Mouse (Mus musculus): ENCODE data around the gene Gm4922. TPM values are rescaled to one million over a fixed set of nuclear protein-coding genes. Genes with fewer than 3 reads are reported as not detected.

The Gm4922 gene
- polyA plus RNA-seq (2012; rRNA removed; ENCODE audit: low replicate concordance): not detected in 2 replicates

GRCm38 (mm10) chr10:18786693-18787092, at the start of gene Gm4922:
Gene Gm4922 (minus strand): TSS chr10:18786793.

GRCm38 (mm10) chr10:18743286-18744142, 43.1 kb downstream of the Gm4922 start, which contains the start of gene Arfgef3:
Gene Arfgef3 (minus strand): TSS chr10:18743949.

Other genes with a start within 250 kb of the Gm4922 start
- 2.7 and 9.5 TPM in 2 replicates for gene Hebp2, start 240.7 kb downstream of the Gm4922 start, polyA plus RNA-seq (2012; rRNA removed; ENCODE audit: low replicate concordance)
- gene Arfgef3, start 42.8 kb downstream of the Gm4922 start, polyA plus RNA-seq (2012; rRNA removed; ENCODE audit: low replicate concordance): 0.01 and 0.35 TPM in 2 replicates
- gene Perp, start 58.2 kb upstream of the Gm4922 start, polyA plus RNA-seq (2012; rRNA removed; ENCODE audit: low replicate concordance): 1.3 and 22.4 TPM in 2 replicates
- gene Tnfaip3, start 228.9 kb upstream of the Gm4922 start, polyA plus RNA-seq (2012; rRNA removed; ENCODE audit: low replicate concordance): 3.3 and 4.9 TPM in 2 replicates